Mouse (Mus musculus): ENCODE data around the gene Adamts17.

- no peak for TF ChIP-seq POLR2A (IDR thresholded peaks at IDR 0.05; ENCODE audit: control insufficient read depth, low read depth, low read length)
- TF ChIP-seq CTCF (IDR thresholded peaks at IDR 0.05; ENCODE audit: control insufficient read depth, insufficient read depth, insufficient replicate concordance, low read depth, low read length), result no peak
Observed at GRCm38 (mm10) chr7:67013211-67013895, 173.8 kb downstream of the Adamts17 start.
